Mouse (Mus musculus) forebrain, embryonic 14.5 days (tissue): ENCODE measurements around the gene Mesp2. TPM values are rescaled to one million over a fixed set of nuclear protein-coding genes. Genes with fewer than 3 reads are reported as not detected.

ENCODE experiments used
- ATAC-seq: fragments of 200-750 bp; cut with Nextera tagmentation; 2 replicates; pipeline ENCODE4 v1.8.0; 2017; ENCODE audit warnings: mild to moderate bottlenecking, moderate library complexity
- DNase-seq: peaks from one replicate; pipeline ENCODE4 v3.0.0-alpha.2; 2015; ENCODE audit warnings: low spot score
- H3K27ac ChIP-seq: fragments of 300-500 bp; sonication (generic); 2 replicates; pipeline ENCODE4 v1.5.1; 2014; ENCODE audit warnings: low read depth, mild to moderate bottlenecking, control low read depth, low read length, moderate library complexity
- H3K27me3 ChIP-seq: fragments of 300-500 bp; sonication (generic); replicated peaks from 2 replicates; pipeline ENCODE4 v1.6.1; 2014; ENCODE audit warnings: low read length, control low read depth, mixed read lengths; ENCODE audit not compliant: control insufficient read depth, insufficient read depth
- H3K36me3 ChIP-seq: fragments of 300-500 bp; sonication (generic); 2 replicates; pipeline ENCODE4 v1.6.1; 2014; ENCODE audit warnings: low read length, control low read depth; ENCODE audit not compliant: control insufficient read depth, insufficient read depth
- H3K4me1 ChIP-seq: fragments of 300-500 bp; sonication (generic); 2 replicates; pipeline ENCODE4 v1.6.1; 2014; ENCODE audit warnings: antibody characterized with exemption, low read length, control low read depth; ENCODE audit not compliant: control insufficient read depth, insufficient read depth
- H3K4me2 ChIP-seq: fragments of 300-500 bp; sonication (generic); 2 replicates; pipeline ENCODE4 v1.6.1; 2014; ENCODE audit warnings: mild to moderate bottlenecking, control low read depth, low read length
- H3K4me3 ChIP-seq: fragments of 300-500 bp; sonication (generic); 2 replicates; pipeline ENCODE4 v1.5.1; 2014; ENCODE audit warnings: low read depth, low read length, control low read depth
- H3K9ac ChIP-seq: fragments of 300-500 bp; sonication (generic); 2 replicates; pipeline ENCODE4 v1.6.1; 2014; ENCODE audit warnings: mild to moderate bottlenecking, low read length, control low read depth, moderate library complexity
- H3K9me3 ChIP-seq: fragments of 300-500 bp; sonication (generic); replicated peaks from 2 replicates; pipeline ENCODE4 v1.6.1; 2016; ENCODE audit warnings: low read length, control low read depth, mixed read lengths; ENCODE audit not compliant: control insufficient read depth
- WGBS: fragments of 180-500 bp; shearing (Covaris S2); extraction: QIAGEN DNeasy Blood & Tissue Kit; methylation state at CpG from one replicate; pipeline ENCODE4 v1.1.7; 2014; 5-methylcytosine and 5-hydroxymethylcytosine counted together
- polyA plus RNA-seq: library from polyadenylated mRNA; unstranded; fragments of >200 nt; fragmentation: Nextera tagmentation; extraction: Ambion mirVana; gene quantifications from 2 replicates; pipeline ENCODE4 v1.2.1, GENCODE M21; 2014

The Mesp2 gene
- polyA plus RNA-seq, result 1.9 and 2.2 TPM in 2 replicates

DNA sequence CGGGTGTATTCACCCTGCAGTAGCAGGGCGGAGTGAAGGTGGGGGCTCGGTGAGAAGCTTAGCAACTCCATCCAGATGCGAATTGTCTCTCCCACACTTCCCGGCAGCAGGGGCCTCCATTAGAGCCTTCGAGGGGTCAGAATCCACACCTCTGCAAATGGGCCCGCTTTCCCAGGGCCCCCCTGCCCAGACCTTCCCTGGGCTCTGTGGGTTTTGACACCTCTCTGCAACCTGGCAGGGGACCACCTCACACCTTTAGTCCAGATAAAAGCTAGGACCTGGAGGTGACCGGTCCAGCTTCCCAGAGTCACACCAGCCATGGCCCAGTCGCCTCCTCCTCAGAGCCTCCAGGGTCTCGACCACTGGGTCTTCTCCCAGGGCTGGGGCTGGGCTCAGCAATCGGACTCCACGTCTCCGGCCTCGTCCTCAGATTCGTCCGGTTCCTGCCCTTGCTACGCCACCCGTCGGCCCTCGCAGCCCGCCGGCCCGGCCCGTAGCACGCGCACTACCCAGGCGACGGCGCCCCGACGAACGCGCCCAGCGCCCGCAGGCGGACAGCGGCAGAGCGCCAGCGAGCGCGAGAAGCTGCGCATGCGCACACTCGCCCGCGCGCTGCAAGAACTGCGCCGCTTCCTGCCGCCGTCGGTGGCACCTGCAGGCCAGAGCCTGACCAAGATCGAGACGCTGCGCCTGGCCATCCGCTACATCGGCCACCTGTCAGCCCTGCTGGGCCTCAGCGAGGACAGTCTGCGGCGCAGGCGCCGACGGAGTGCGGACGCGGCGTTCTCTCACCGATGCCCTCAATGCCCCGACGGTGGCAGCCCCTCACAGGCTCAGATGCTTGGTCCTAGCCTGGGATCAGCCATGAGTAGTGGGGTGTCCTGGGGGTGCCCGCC lies at the start of gene Mesp2:
Mesp2 (plus strand) TSS at position 117 of the 896 bp plus-strand sequence.
- 21% methylated on average over 71 of the region's 71 CpGs for WGBS
- Histone ChIP-seq H3K9me3 (no peaks in the 10 kb centered on the region), H3K4me2 (peak within 1 kb of the TSS; percentile 58), H3K27me3 (peaks cover 8% of the 10 kb centered on the region; the same call in 1 of the 2 replicates), H3K9ac (peak within 1 kb of the TSS; percentile 64), H3K27ac (no peak within 1 kb of the TSS), H3K4me1 (no peaks in the 10 kb centered on the region), H3K4me3 (peak within 1 kb of the TSS; percentile 32), H3K36me3 (no peaks in the 10 kb centered on the region)
- ATAC-seq (peak; percentile 85), DNase-seq (peak; percentile 86)

DNA sequence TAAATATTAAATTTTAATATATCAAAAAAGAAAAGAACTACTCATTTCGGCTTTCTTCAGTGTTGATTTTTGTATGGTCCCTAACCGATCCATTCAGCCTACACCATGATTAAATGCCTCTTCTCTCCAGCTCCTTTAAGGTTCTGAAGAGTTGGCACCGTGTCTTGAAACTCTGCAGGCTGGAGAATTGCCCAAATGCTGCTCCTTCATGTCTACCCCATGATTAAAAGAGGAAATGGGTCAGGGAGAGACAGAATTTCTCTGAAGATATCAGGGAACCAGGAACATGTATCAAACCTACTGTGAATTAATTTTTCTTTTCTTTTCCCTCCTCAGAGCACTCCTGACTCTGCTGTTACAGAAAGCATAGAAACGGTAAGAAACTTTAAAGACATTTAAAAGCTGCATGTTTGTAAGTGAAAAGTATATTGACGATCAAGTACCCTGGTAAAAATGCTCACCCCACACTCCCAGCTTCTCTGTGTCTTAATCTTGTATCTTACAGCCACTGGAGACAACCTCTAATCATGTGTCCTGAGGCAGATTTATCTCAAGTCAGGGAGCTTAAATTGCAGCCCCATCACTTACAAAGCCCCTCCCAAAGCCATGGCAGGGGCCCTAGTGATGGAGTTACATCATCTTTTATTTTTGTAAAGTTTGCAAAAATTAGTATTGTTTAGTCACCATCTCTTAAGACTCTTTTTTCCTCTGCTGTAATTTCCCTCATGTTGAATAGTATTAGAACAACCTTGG lies 49.2 kb upstream of the Mesp2 start:
- Histone ChIP-seq H3K36me3 (no peaks in the 10 kb centered on the region), H3K4me1 (no peaks in the 10 kb centered on the region), H3K27me3 (no peaks in the 10 kb centered on the region), H3K9ac (no peak overlapping the region), H3K4me3 (no peak overlapping the region), H3K9me3 (no peaks in the 10 kb centered on the region), H3K4me2 (no peak overlapping the region), H3K27ac (no peak overlapping the region)
- DNase-seq, result no peak
- ATAC-seq, result no peak
- 77% methylated on average over 5 of the region's 5 CpGs for WGBS

DNA sequence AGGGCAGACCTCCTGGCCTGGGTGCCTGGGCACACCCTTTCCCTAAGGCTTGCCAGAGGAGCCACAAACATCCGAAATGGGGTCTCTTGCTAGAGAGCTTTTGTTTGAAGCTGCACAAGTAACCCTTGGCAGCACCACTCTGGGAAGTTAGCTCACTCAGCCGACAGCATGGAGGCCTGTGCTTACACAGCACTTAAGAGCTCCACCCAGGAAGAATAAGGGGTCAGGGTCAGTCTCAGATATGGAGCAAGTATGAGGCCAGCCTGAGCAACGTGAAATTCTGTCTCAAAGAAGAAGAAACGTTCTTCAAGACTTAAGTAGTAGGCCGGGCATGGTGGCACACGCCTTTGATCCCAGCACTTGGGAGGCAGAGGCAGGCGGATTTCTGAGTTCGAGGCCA lies 48.4 kb upstream of the Mesp2 start:
- Histone ChIP-seq H3K9ac (no peak overlapping the region), H3K27ac (no peak overlapping the region), H3K9me3 (no peaks in the 10 kb centered on the region), H3K4me1 (no peaks in the 10 kb centered on the region), H3K36me3 (no peaks in the 10 kb centered on the region), H3K4me2 (no peak overlapping the region), H3K4me3 (no peak overlapping the region), H3K27me3 (no peaks in the 10 kb centered on the region)
- ATAC-seq, result no peak
- DNase-seq, result no peak
- WGBS, result 82% methylated on average over 8 of the region's 8 CpGs

DNA sequence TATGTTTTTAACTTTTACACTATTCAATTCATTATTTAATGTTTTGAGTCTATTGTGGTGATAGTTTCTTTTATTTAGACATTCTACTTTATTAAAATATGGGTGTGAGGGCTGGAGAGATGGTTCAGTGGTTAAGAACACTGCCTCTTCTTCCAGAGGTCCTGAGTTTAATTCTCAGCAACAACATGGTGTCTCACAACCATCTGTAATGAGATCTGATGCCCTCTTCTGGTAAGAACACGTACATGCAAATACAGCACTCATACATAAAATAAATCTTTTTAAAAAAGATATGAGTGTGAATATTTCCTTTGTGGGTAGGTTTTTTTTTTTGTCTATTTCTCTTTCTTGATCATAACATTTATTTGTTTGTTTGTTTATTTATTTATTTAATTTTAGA lies 44.5 kb upstream of the Mesp2 start:
- DNase-seq, result no peak
- 48% methylated on average over 1 of the region's 1 CpGs for WGBS

DNA sequence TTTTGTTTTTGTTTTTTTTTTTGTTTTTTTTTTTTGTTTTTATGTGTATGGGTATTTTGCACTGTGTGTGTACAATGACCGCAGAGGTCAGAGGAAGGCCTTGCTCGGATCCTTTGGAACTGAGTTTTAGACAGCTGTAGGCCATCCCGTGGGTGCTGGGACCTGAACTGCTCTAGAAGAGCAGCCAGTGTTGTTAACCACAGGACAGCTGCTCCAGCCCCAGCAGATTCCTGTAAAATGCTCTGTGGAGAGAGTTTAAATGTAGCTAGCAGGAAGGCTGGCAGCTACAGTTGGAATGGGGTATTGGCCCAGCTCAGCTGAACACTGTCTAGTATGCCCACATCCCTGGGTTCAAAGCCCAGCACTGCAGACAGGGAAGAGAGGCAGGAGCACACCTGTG lies 40.9 kb upstream of the Mesp2 start:
- H3K27ac ChIP-seq, result no peak overlapping the region
- 86% methylated on average over 3 of the region's 3 CpGs for WGBS
- no peaks in the 10 kb centered on the region for H3K4me1 ChIP-seq
- no peaks in the 10 kb centered on the region for H3K27me3 ChIP-seq
- ATAC-seq (no peak), DNase-seq (no peak)
- no peak overlapping the region for H3K9ac ChIP-seq
- H3K4me3 ChIP-seq, result no peak overlapping the region
- H3K4me2 ChIP-seq, result no peak overlapping the region
- no peaks in the 10 kb centered on the region for H3K9me3 ChIP-seq
- no peaks in the 10 kb centered on the region for H3K36me3 ChIP-seq

More for the DNA sequence above, 44.5 kb upstream of the Mesp2 start:
- no peak overlapping the region for H3K4me3 ChIP-seq
- no peak overlapping the region for H3K4me2 ChIP-seq
- H3K27ac ChIP-seq, result no peak overlapping the region
- H3K9me3 ChIP-seq, result no peaks in the 10 kb centered on the region
- no peaks in the 10 kb centered on the region for H3K27me3 ChIP-seq
- ATAC-seq, result no peak
- H3K9ac ChIP-seq, result no peak overlapping the region
- H3K36me3 ChIP-seq, result no peaks in the 10 kb centered on the region
- no peaks in the 10 kb centered on the region for H3K4me1 ChIP-seq

DNA sequence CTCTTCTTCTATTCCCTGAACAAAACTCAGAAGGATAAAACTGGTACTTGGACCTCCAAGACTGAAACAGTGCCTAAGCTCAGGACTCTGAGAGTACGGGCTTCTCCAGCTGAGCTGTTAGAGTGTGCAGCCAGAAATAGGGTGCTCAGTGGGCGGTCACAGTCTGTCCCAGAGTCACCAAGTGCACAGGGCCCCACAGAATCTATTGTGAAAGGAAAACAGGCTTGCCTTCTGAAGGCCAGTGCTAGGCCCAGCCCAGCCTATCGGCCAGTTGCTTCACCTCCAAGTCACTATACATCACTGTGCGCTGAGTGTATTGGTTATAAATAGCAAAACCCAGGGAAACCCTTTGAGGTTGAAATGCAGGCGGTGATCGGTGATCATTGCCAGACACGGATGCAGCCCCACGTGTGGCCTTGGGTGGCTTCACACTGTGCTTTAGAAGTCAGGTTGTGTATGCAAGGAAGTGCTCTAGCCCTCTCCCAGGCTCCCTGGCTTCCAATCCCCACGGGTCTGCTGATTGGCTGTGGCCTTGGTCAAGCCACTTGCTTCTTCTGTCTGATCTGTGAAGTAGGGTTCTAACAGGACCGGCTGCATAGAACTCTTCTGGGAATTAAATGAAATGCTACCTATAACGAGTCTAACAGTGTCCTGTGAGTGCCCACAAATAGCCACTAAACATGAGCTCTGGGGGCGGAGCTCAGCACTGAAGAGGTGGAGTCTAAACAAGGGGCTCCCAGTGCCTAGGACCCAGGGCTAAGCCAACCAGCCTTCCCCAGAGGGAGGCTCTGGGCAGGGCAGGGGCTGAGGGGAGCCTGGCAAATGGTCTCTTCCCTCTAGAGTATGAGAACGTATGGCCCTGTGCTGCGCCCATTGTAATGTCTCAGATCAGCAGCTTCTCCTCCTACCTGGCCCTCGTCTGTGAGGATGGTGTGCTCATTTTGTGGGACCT lies 38.7 kb upstream of the Mesp2 start:
- 46% methylated on average over 15 of the region's 15 CpGs for WGBS
- no peaks in the 10 kb centered on the region for H3K36me3 ChIP-seq
- DNase-seq, result no peak
- H3K4me2 ChIP-seq, result no peak overlapping the region
- H3K27me3 ChIP-seq, result no peaks in the 10 kb centered on the region
- H3K4me3 ChIP-seq, result no peak overlapping the region
- H3K9me3 ChIP-seq, result no peaks in the 10 kb centered on the region
- H3K4me1 ChIP-seq, result no peaks in the 10 kb centered on the region
- H3K27ac ChIP-seq, result no peak overlapping the region
- no peak for ATAC-seq
- no peak overlapping the region for H3K9ac ChIP-seq

DNA sequence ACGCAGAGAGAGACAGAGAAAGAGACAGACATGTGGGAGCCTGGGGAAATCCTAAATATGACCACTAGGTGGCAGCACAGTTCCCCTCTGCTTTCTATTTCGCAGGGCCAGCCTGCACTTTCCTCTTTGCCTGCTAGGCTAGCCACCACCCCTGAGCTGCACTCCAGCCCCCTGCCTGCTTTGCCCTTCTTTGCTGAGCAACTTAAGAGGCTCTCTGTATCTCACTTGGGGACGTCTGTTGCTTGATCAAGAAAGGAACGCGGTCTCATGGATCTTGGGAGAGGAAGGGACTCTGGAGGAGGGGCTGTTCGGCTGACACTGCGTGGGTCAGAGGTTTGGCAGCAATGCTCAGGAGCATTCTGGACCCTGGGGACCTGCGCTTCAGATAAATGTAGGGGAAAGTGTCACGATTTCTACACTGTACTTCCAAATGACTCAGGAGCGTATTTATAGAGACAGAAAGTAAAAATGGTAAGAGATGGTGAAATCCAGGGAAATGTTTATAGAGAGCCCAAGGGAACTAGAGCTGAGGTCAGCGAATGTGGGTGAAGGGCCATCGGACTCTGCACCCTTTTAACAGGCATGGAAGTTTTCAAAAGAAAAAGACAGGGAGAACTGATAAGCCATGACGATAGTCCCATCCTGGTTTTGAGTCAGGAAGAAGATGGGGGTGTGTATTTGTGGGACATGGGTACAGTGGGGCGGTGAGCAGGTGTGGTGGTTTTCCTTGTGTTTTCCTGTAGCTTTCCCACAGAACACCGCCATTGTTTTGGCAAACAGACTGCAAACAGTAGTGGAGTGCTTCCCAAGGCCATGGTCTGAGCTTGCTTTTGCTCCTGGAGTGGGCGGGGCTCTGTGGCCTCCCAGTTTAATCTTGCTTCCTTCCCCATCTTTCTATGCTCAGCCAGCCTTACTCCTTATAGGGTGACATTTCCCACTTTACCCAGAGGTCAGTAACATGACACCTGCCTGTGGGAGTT lies 29.6 kb upstream of the Mesp2 start:
- Histone ChIP-seq H3K9ac (no peak overlapping the region), H3K9me3 (no peaks in the 10 kb centered on the region), H3K27me3 (no peaks in the 10 kb centered on the region), H3K36me3 (no peaks in the 10 kb centered on the region), H3K27ac (no peak overlapping the region), H3K4me3 (no peak overlapping the region), H3K4me2 (peak overlapping the region; percentile 35), H3K4me1 (no peaks in the 10 kb centered on the region)
- whole genome bisulfite sequencing, result 33% methylated on average over 16 of the region's 16 CpGs
- DNase-seq (peak; percentile 78), ATAC-seq (peak; percentile 63)
